Mouse (Mus musculus): ENCODE measurements at regions not wholly inside any gene's neighbourhood (a gene's known extent, or its start where the extent isn't known, plus 50 kb on each side); places are given as distances from the start of the nearest gene placed in this dataset.
"Not testable (repeated sequence)": the region's sequence is repeated elsewhere in the genome, so short reads cannot be mapped to it uniquely, and the experiment has no call there.

- Histone ChIP-seq H3K27me3 (ENCODE audit: insufficient read depth, low read length) (no peaks in the 10 kb centered on the region), H3K36me3 (ENCODE audit: insufficient read depth) (no peaks in the 10 kb centered on the region), H3K9ac (no peak overlapping the region), H3K4me3 (ENCODE audit: low read depth, low read length) (no peak overlapping the region), H3K4me2 (ENCODE audit: low read depth) (no peak overlapping the region), H3K27ac (ENCODE audit: low read depth, low read length) (no peak overlapping the region), H3K9me3 (ENCODE audit: low read length) (no peaks in the 10 kb centered on the region), H3K4me1 (ENCODE audit: insufficient read depth) (no peaks in the 10 kb centered on the region)
- 23% methylated on average over 4 of the region's 4 CpGs for WGBS
- peak; percentile 38; the same call in 1 of the 2 replicates for ATAC-seq
- DNase-seq = no peak
- no peak for TF ChIP-seq CTCF (IDR thresholded peaks at IDR 0.05; ENCODE audit: low read depth)
Observed at GRCm38 (mm10) chr13:79765437-79765838, 1117.7 kb upstream of the Arrdc3 start.

GRCm38 (mm10) chr13:79784991-79785666 lies 1098.1 kb upstream of the Arrdc3 start:
- Histone ChIP-seq H3K27ac (ENCODE audit: low read depth, low read length) (no peak overlapping the region), H3K4me3 (ENCODE audit: low read depth, low read length) (no peak overlapping the region), H3K9ac (no peak overlapping the region), H3K4me2 (ENCODE audit: low read depth) (no peak overlapping the region), H3K27me3 (ENCODE audit: insufficient read depth, low read length) (no peaks in the 10 kb centered on the region), H3K36me3 (ENCODE audit: insufficient read depth) (no peaks in the 10 kb centered on the region), H3K9me3 (ENCODE audit: low read length) (no peaks in the 10 kb centered on the region), H3K4me1 (ENCODE audit: insufficient read depth) (no peaks in the 10 kb centered on the region)
- TF ChIP-seq CTCF (IDR thresholded peaks at IDR 0.05; ENCODE audit: low read depth) = no peak
- ATAC-seq (peak; percentile 93), DNase-seq (peak; percentile 85)
- 24% methylated on average over 1 of the region's 1 CpGs for WGBS

DNA sequence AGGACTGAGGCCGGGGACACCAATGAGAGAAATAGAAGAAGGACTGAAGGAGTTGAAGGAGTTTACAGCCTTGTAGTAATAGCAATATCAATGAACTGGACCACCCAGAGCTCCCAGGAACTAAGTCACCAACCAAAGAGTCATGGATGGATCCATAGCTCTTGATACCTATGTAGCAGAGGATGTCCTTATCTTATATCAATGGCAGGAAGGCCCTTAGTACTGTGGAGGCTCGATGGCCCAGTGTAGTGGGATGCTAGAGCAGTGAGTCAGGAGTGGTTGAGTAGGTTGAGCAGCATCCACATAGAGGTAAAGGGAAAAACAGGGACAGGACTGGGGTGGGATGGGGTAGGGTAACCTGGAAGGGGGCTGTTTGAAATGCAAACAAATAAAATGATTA lies 1081.6 kb upstream of the Arrdc3 start:
- ATAC-seq = no peak

GRCm38 (mm10) chr13:79835592-79835991 lies 1047.6 kb upstream of the Arrdc3 start:
- no peaks in the 10 kb centered on the region for H3K4me1 ChIP-seq (ENCODE audit: insufficient read depth)
- 24% methylated on average over 1 of the region's 1 CpGs for WGBS
- ATAC-seq = no peak
- no peak overlapping the region for H3K9ac ChIP-seq
- H3K36me3 ChIP-seq (ENCODE audit: insufficient read depth) = no peaks in the 10 kb centered on the region
- H3K4me2 ChIP-seq (ENCODE audit: low read depth) = no peak overlapping the region
- no peaks in the 10 kb centered on the region for H3K27me3 ChIP-seq (ENCODE audit: insufficient read depth, low read length)
- no peak for TF ChIP-seq CTCF (IDR thresholded peaks at IDR 0.05; ENCODE audit: low read depth)
- H3K4me3 ChIP-seq (ENCODE audit: low read depth, low read length) = no peak overlapping the region
- H3K27ac ChIP-seq (ENCODE audit: low read depth, low read length) = no peak overlapping the region
- H3K9me3 ChIP-seq (ENCODE audit: low read length) = no peaks in the 10 kb centered on the region
- DNase-seq = no peak

More for the DNA sequence above, 1081.6 kb upstream of the Arrdc3 start:
- Histone ChIP-seq H3K4me1 (ENCODE audit: insufficient read depth) (no peaks in the 10 kb centered on the region), H3K27me3 (ENCODE audit: insufficient read depth, low read length) (no peaks in the 10 kb centered on the region), H3K4me3 (ENCODE audit: low read depth, low read length) (no peak overlapping the region), H3K27ac (ENCODE audit: low read depth, low read length) (no peak overlapping the region), H3K4me2 (ENCODE audit: low read depth) (no peak overlapping the region), H3K9ac (no peak overlapping the region), H3K36me3 (ENCODE audit: insufficient read depth) (no peaks in the 10 kb centered on the region), H3K9me3 (ENCODE audit: low read length) (no peaks in the 10 kb centered on the region)
- no peak for TF ChIP-seq CTCF (IDR thresholded peaks at IDR 0.05; ENCODE audit: low read depth)
- no peak for DNase-seq
- 80% methylated on average over 2 of the region's 2 CpGs for WGBS

DNA sequence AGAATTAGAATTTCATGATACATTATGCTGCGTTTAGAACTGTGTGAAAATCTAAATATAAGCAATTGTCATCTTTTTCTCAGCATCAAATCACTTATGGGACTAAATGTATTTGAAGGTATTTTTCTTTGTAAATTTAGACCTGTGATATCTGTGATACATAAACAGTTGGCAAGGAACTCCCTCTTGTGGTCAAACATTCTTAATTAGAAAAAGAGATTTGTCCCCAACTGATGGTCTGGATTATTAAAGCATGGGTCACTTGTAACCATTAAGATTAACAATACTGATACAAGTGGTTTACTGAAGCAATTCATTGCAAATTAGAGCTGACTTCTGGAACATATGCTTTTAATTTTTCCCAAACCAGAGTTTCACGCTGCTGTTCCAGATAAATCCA lies 1038.4 kb upstream of the Arrdc3 start:
- Histone ChIP-seq H3K4me3 (ENCODE audit: low read depth, low read length) (no peak overlapping the region), H3K4me2 (ENCODE audit: low read depth) (no peak overlapping the region), H3K27me3 (ENCODE audit: insufficient read depth, low read length) (no peaks in the 10 kb centered on the region), H3K9ac (no peak overlapping the region), H3K9me3 (ENCODE audit: low read length) (no peaks in the 10 kb centered on the region), H3K36me3 (ENCODE audit: insufficient read depth) (no peaks in the 10 kb centered on the region), H3K27ac (ENCODE audit: low read depth, low read length) (no peak overlapping the region), H3K4me1 (ENCODE audit: insufficient read depth) (no peaks in the 10 kb centered on the region)
- ATAC-seq (no peak), DNase-seq (peak; percentile 18)
- TF ChIP-seq CTCF (IDR thresholded peaks at IDR 0.05; ENCODE audit: low read depth) = peak; percentile 33; the same call in 1 of the 2 replicates
- 54% methylated on average over 2 of the region's 2 CpGs for WGBS

DNA sequence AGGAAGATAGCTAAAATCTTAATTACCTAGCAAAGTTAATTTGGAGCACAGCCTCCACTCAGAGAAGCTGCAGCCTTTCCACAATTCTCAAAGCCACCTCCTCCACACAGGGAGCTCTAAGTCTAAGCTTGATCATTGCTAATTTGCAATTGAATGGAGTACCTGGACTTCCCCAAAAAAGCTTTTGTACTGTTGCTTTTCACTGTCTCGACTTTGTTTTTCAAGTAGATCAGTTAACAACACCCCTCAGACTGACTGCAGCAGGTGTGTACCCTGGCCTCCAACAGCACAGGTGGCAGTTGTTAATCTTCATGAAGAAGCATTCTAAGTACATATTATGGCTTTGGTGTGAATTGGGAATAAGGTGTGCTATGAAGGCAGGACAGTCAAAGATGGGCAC lies 1015.7 kb upstream of the Arrdc3 start:
- ATAC-seq; H3K36me3 ChIP-seq (ENCODE audit: insufficient read depth); H3K9me3 ChIP-seq (ENCODE audit: low read length); DNase-seq; H3K4me2 ChIP-seq (ENCODE audit: low read depth); H3K9ac ChIP-seq; H3K4me3 ChIP-seq (ENCODE audit: low read depth, low read length); H3K4me1 ChIP-seq (ENCODE audit: insufficient read depth); H3K27ac ChIP-seq (ENCODE audit: low read depth, low read length); H3K27me3 ChIP-seq (ENCODE audit: insufficient read depth, low read length): not testable (repeated sequence)
- 65% methylated on average over 1 of the region's 1 CpGs for WGBS

DNA sequence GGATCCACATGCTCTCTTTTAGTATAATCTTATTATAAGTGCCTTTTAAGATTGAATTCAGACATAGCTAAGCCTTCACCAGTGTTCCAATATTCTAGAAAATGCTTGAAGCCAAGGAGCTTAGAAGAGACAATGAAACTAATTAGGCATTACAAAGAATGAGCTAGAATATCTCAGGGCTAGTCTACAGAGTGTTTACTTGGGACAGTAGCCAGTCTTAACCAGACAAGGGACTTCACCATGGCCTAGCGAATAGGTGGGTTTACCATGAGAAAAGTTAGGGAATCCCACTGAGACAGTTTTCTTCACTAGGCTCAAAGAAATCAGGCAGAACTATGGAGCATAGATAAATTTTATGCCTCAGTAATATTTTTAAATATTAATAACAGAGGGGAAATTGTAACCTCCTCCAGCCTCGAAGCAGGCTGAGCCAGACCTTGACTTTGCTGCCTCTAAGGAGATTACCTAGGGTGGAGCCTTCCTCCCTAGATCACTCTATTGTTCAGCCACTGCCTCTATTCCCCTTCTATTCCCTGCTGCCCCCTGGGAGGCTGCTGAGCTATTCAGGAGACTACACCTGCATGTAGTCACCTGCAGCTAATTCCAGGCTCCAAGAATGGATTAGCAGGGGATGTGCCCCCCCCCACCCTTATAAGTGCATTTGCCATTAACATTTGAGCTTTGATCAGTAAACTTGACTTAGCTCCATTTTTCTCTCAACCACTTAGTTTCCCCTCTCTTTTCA lies 1014.5 kb upstream of the Arrdc3 start:
- Histone ChIP-seq H3K27me3 (ENCODE audit: insufficient read depth, low read length) (no peaks in the 10 kb centered on the region), H3K9ac (no peak overlapping the region), H3K4me3 (ENCODE audit: low read depth, low read length) (no peak overlapping the region), H3K4me1 (ENCODE audit: insufficient read depth) (no peaks in the 10 kb centered on the region), H3K9me3 (ENCODE audit: low read length) (0 out of 2 replicates have a peak, but pooled peaks cover 5% of the 10 kb centered on the region), H3K27ac (ENCODE audit: low read depth, low read length) (no peak overlapping the region), H3K4me2 (ENCODE audit: low read depth) (no peak overlapping the region), H3K36me3 (ENCODE audit: insufficient read depth) (no peaks in the 10 kb centered on the region)
- DNase-seq (no peak), ATAC-seq (no peak)
- no peak for TF ChIP-seq CTCF (IDR thresholded peaks at IDR 0.05; ENCODE audit: low read depth)
- WGBS = 66% methylated on average over 2 of the region's 2 CpGs

Data from forebrain, postnatal 0 days (tissue).